Mouse (Mus musculus) lung, postnatal 0 days (tissue): ENCODE measurements around the gene Gm20716.

Experiments used
- CTCF ChIP-seq: IDR thresholded peaks from 2 replicates; pipeline ENCODE4 v1.5.1; 2016; ENCODE audit warnings: antibody characterized with exemption, mild to moderate bottlenecking
- EP300 ChIP-seq: IDR thresholded peaks from 2 replicates; pipeline ENCODE4 v1.6.1; 2016; ENCODE audit warnings: antibody characterized with exemption, mild to moderate bottlenecking, control low read depth

DNA sequence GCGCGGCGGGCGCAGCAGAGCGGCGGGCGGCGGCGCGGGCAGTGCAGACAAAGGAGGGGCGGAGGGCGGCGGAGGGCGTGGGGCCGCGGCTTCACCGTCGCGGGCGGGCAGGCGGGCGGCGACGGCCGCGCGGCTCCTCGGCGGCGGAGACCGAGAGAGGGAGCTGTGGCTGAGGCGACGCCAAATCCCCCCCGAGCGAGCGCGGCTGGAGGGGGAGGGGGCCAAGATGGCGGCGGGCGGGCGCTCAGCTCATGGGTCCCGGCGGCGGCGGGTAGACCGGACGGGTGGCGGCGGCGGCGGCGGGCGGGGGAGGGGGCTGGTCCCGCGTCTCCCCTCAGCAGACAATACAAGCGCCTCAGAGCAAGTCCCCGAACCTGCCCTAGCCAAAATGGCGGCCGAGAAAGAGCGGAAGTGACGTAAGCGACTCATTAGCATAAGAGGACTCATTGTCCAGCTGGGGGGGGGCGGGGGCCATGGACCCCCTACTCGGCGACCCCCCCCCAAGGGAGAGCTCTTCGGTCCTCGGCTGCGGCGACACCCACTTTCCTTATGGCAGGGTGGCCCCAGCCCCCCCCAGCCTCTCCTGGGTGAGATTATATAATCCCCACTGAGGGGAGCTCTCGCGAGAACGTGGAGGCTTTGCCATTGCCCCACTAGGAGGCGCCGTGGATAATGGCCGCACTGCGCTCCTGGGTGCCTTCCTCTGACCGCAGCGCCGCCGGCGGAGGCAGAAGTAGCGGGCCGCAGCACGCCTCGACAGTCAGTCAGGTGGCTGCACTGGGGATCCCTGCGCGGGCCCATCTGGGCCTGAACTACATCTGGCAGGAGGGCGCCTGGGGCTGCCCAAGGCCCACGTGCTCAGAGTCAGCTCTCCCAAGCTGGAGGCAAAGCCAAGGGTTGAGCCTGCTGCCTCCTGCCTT, 23.2 kb downstream of the Gm20716 start, which contains the start of gene Adnp:
- peak; percentile 92; the same call in 1 of the 2 replicates for TF ChIP-seq EP300
- peak; percentile 96 for TF ChIP-seq CTCF
